Mouse (Mus musculus) heart, adult 2 months (tissue): ENCODE data around the gene Vasn.
A peak's percentile ranks its signal among the peaks of the same experiment; 100 is the strongest.

Experiments
- CTCF ChIP-seq: fragments of 200-600 bp; IDR thresholded peaks from 2 replicates; pipeline ENCODE4 v1.8.1; 2022; ENCODE audit warnings: antibody characterized with exemption, mild to moderate bottlenecking, moderate library complexity
- POLR2A ChIP-seq: fragments of 200-500 bp; IDR thresholded peaks from 2 replicates; pipeline ENCODE4 v1.6.1; 2011; ENCODE audit warnings: mild to moderate bottlenecking, low read depth, low read length, control low read depth; ENCODE audit not compliant: insufficient read depth

DNA sequence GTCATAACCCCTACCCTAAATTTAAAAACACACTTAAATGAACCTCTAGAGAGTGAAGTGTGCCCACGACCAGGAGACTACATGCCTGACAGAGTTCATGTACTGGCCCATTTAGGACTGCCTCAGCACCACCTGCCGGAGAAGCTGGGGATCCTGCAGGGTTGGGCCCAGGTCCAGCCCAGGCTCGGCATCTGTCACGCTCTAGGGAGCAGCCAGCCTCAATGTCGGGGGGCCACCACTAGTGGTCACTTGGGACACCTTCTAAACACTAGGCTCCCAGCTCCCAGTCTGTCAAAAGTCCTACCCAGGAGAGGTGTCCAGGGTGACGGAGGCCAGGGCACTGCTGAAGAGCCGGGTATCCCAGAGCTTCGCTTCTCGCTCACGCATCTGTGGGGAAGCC lies 15.0 kb downstream of the Vasn start:
- TF ChIP-seq POLR2A (no peak), CTCF (peak; percentile 49)
